Comparison of ENCODE assay signal across 13 mouse cellular contexts in genomic region chr9:103186747-103187146, GRCm38 (mm10). TPM values are rescaled to one million over a fixed set of nuclear protein-coding genes. Genes with fewer than 3 reads are reported as not detected.
DNase-seq lines count a peak whose midpoint lies in the region; ATAC-seq lines count a peak whose summit lies in the region.
"Had no signal": no experiment of that assay in that cellular context is flagged by ENCODE, and none has a peak within 500 bp of the region (broad histone marks: within the 10 kb centered on the region; RNA-seq: fewer than 3 reads in every experiment).

No protein-coding gene starts in this region.

- H3K36me3 ChIP-seq in lung, embryonic 16.5 days (ENCODE audit: control insufficient read depth, insufficient read depth, low read length): peaks cover 19% of the 10 kb centered on the region

- H3K27me3 ChIP-seq in lung, embryonic 16.5 days (ENCODE audit: control insufficient read depth, insufficient read depth, low read depth, low read length): no peaks in the 10 kb centered on the region
- H3K27me3 ChIP-seq: embryonic facial prominence, embryonic 15.5 days; hindbrain, embryonic 13.5 days; Patski; stomach, embryonic 15.5 days had no signal

- ATAC-seq in lung, embryonic 16.5 days (ENCODE audit: low read depth): 0 out of 2 replicates have a peak, but pooled peaks have one; percentile 21
- ATAC-seq: Patski had no signal

- H3K9me3 ChIP-seq in lung, embryonic 16.5 days (ENCODE audit: control insufficient read depth, low read length): no peaks in the 10 kb centered on the region
- H3K9me3 ChIP-seq: embryonic facial prominence, embryonic 15.5 days; hindbrain, embryonic 13.5 days; stomach, embryonic 15.5 days had no signal

- no peak overlapping the region for H3K4me2 ChIP-seq in lung, embryonic 16.5 days (ENCODE audit: low read depth, low read length)
- H3K4me2 ChIP-seq: embryonic facial prominence, embryonic 15.5 days; hindbrain, embryonic 13.5 days; stomach, embryonic 15.5 days had no signal

- H3K9ac ChIP-seq in lung, embryonic 16.5 days (ENCODE audit: low read length): no peak overlapping the region
- H3K9ac ChIP-seq: embryonic facial prominence, embryonic 15.5 days; hindbrain, embryonic 13.5 days; liver, embryonic 14.5 days; stomach, embryonic 15.5 days had no signal

- DNase-seq in gastrocnemius, postnatal 10 days: peak; percentile 48
- DNase-seq in gastrocnemius, postnatal 25 days: no peak
- no peak for DNase-seq in lung, adult 18-20 months
- peak; percentile 87 for DNase-seq in cerebellum, adult 9-11 months
- peak; percentile 16 for DNase-seq in lung, postnatal 25 days (ENCODE audit: low spot score)
- no peak for DNase-seq in layer of hippocampus, adult 9-11 months
- no peak for DNase-seq in frontal cortex, postnatal 14 days (ENCODE audit: low spot score in 2 of 2)

- no peak overlapping the region for H3K4me3 ChIP-seq in lung, embryonic 16.5 days (ENCODE audit: low read length)
- H3K4me3 ChIP-seq: embryonic facial prominence, embryonic 15.5 days; hindbrain, embryonic 13.5 days; stomach, embryonic 15.5 days had no signal

- H3K27ac ChIP-seq in lung, embryonic 16.5 days (ENCODE audit: low read length): no peak overlapping the region
- H3K27ac ChIP-seq: embryonic facial prominence, embryonic 15.5 days; hindbrain, embryonic 13.5 days; liver, embryonic 14.5 days; stomach, embryonic 15.5 days had no signal

- H3K4me1 ChIP-seq in lung, embryonic 16.5 days (replicated peaks; ENCODE audit: control insufficient read depth, insufficient read depth, low read length): 0 out of 2 replicates have a peak, but pooled peaks cover 3% of the 10 kb centered on the region
- H3K4me1 ChIP-seq: embryonic facial prominence, embryonic 15.5 days; hindbrain, embryonic 13.5 days; stomach, embryonic 15.5 days had no signal

- 56% methylated on average over 9 of the region's 9 CpGs for WGBS in lung, embryonic 16.5 days

RNA-seq across cellular contexts. Expression of gene Srprb, which starts 15.2 kb away (rescaled TPM):
- total RNA-seq in gastrocnemius, postnatal 10 days (2021): 10 to 100 TPM; 15.3 to 17.0 TPM
- 10 to 100 TPM; 16.6 TPM for total RNA-seq in gastrocnemius, postnatal 25 days (2021)
- 59.1 and 60.9 TPM in 2 replicates for polyA plus RNA-seq in lung, embryonic 16.5 days (2015; fragmentation: Nextera tagmentation; extraction: Ambion mirVana)

RNA-seq across cellular contexts. Expression of gene Gm20425, which starts 43.4 kb away (rescaled TPM):
- 1 to 10 TPM; 4.7 to 5.1 TPM for total RNA-seq in gastrocnemius, postnatal 10 days (2021)
- total RNA-seq in gastrocnemius, postnatal 25 days (2021): 1 to 10 TPM in 1 of 2 experiments, not detected in 1; 5.6 TPM
- 0.50 and 5.7 TPM in 2 replicates for polyA plus RNA-seq in lung, embryonic 16.5 days (2015; fragmentation: Nextera tagmentation; extraction: Ambion mirVana)
- polyA plus RNA-seq: Patski had no signal

RNA-seq across cellular contexts. Expression of gene Trf, which starts 43.5 kb away (rescaled TPM):
- total RNA-seq in gastrocnemius, postnatal 10 days (2021): 10 to 100 TPM; 12.1 to 27.5 TPM
- 10 to 100 TPM in 1 of 2 experiments, 1 to 10 TPM in 1; 7.9 to 32.4 TPM for total RNA-seq in gastrocnemius, postnatal 25 days (2021)
- 161 and 437 TPM in 2 replicates for polyA plus RNA-seq in lung, embryonic 16.5 days (2015; fragmentation: Nextera tagmentation; extraction: Ambion mirVana)
- polyA plus RNA-seq: Patski had no signal

Comparison
In these comparisons a context has a peak if more than half of its experiments do, and no peak if none do; other contexts are left out.
1. DNase-seq: peak in gastrocnemius, postnatal 10 days (single experiment), cerebellum, adult 9-11 months (single experiment) and lung, postnatal 25 days (single experiment); none in gastrocnemius, postnatal 25 days (single experiment), lung, adult 18-20 months (0 of 2), layer of hippocampus, adult 9-11 months (single experiment) and frontal cortex, postnatal 14 days (0 of 2).